Mouse (Mus musculus) spleen, postnatal 4 days (tissue): ENCODE data around the gene Ppp2r5c.
A peak's percentile ranks its signal among the peaks of the same experiment; 100 is the strongest.

ENCODE experiments used
- DNase-seq, 2 experiments: peaks; one replicate each; pipeline ENCODE4 v3.0.0; 2022; ENCODE audit warnings: low spot score in 2 of 2

The Ppp2r5c gene

DNA sequence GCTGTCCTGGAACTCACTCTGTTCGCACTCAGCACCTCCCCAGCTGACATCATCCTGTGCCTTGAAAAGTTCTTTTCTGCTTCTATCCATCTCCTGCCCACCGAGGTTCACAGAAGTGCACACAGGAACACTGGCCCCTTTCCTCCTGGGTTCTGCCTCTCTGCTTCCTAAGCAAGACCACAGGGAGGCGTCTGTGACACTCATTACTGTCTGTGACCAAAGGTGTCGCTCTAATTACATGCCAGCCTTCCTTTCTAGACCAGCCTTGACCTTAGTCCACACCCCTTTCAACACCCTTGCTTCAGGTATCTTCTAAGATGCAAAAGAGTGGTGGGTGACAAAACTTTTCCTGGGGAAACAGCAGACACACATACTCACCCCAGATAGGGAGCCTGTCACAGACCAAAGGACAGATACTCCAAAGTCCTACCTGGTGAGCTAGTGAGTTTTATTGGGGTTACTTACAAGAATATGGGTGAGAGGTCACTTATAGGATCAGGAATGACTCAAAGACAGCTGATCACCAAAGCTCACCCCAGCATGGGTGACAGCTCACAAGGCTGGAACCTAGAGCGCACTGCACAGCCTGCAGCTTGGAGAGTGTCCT is 8.4 kb upstream of the Ppp2r5c start:
- peak in 1 of 2 experiments; percentile 60 for DNase-seq

DNA sequence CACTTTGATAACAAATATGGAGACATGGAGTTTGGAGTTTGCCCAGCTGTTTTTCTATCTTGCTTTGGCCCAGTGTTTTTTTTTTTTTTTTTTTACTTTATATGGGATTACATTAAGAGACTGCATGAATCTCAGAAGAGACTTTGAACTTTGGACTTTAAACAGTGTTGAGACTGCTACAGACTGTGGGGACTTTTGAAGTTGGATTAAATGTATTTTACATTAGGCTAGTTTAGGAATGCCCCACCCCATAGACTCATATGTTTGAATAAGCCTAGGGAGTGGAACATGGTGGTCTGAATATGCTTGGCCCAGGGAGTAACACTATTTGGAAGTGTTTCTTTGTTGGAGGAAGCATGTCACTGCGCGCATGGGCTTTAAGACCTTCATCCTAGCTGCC is 4.7 kb upstream of the Ppp2r5c start:
- no peak for DNase-seq

DNA sequence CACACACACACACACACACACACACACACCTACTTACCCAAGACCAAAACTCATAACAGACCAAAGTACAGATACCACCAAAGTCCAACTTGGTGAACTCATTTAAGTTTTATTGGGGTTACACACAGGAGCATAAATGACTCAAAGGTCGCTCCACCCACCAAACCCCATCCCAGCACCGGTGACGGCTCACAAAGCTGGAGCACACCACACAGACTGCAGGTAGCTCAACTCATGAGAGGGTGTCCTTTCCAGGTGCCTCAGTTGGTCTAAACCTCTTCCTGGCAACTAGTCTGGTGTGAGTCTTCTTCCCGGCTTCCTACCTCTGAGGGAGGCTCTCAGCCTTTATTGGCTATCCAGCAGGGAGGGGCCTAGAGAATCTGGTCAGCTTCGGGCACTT is 2.4 kb upstream of the Ppp2r5c start:
- DNase-seq = no peak

DNA sequence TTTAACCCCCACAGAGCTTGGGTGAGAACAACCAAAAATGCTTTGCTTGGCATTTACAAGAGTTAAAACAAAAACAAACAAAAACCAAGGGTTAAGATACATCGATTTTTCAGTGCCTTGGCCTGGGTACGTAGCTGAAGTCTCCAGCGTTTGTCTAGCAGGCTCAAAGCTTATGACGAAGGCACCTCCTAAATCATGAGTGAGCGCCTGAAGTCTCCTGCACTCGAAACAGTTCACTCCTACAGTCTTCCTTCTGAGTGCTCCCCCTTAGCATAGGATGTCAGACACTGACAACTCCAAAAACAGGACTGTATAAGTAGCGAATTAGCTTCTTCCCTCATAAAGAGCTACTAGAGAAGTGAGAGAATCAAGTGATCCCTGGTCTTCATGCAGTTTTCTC is 1.1 kb upstream of the Ppp2r5c start:
- DNase-seq = no peak

DNA sequence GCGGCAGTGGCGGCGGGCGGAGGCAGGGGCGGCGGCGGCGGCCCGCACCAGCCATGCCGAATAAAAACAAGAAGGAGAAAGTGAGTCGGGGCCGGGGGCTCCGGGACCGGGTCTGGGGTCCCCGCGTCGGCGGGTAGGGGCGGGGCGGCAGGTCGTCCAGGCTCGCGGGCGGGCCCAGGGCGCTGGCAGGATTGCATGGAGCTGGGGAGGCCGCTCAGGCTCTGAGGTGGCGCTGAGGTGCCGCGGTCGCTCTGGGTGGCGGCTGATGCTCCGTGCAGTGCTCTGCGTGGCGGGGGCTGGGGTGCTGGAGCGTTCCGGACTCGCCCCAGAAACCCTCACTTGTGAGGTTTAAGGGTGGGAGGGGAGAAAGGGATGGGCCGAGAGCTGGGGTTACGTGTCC is 386 bp downstream of the Ppp2r5c start:
- DNase-seq = peak; percentile 56 to 83

DNA sequence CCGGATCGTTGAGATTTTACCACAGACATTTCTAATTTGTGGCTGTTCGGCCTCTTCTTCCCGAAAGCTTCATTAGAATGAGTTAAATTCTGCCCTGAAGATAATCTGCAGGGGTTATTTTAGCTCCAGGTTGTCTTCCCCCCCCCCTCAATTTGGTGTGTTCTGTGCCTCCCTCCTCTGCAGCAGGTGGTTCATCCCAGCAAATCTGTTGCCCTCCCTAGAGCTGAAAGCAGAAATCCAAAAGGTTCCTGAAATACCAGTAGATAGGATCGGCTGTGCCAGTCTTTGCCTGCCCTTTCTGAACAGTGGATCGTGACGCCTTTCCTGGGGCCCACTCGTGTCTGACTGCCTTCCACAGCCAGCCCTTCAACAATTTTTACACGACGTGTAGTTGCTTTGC is 1.8 kb downstream of the Ppp2r5c start:
- no peak for DNase-seq

DNA sequence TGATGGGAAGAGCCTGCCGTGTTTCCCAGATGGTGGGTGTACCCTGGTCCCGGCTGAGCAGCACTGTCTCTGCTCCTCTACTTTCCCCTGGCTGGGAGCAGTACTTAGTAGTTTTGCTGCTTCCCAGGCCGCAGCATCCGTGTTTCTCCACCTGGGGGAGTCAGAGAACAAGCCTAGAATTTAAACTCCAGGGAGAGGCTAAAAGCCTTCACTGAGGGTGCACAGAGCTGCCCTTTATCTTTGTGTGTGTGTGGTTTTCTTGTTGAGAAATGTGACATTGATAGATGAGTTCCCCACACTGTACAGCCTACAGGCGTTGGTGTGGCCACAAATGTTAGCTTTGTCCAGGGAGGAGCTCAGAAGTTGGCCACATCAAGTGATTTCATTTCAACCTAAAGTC is 7.3 kb downstream of the Ppp2r5c start:
- peak; percentile 66 to 77 for DNase-seq

DNA sequence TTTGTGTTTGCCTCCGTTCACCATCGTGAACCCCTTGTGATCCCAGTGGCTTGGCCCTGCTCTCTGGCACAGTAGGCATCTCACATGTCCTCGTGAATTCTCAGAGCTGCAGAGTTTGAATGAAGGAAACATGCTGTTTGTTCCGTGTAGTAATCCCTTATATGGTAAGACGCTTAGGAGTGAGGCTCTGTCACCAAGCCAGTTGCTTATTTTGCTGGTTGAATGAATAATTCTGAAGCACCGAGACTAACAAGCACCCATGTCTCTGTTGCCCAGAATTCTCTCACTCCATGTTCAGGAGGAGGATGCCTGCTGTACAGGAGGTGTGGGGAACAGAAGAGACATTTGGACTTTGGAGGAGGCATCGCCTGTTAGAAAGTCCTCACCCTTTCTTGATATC is 9.1 kb downstream of the Ppp2r5c start:
- DNase-seq = no peak

DNA sequence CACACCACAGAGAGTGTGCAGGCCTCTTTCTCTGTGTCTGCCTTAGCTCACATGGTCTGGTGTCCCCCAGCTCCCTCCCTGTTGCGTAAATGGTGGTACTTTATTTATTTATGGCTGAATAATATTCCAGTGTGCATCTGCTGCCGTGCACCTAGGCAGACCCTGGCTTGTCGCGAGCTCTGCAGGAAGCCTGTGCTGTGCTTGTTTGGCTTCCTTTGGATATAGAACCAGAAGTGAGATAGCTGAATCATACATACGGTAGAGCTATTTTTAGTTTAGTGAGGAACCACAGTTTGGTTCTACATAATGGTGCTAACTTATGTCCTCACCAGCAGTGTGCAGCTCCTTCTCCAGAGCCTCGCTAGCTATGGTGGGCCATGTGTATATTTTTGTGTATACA is 11.7 kb downstream of the Ppp2r5c start:
- no peak for DNase-seq

DNA sequence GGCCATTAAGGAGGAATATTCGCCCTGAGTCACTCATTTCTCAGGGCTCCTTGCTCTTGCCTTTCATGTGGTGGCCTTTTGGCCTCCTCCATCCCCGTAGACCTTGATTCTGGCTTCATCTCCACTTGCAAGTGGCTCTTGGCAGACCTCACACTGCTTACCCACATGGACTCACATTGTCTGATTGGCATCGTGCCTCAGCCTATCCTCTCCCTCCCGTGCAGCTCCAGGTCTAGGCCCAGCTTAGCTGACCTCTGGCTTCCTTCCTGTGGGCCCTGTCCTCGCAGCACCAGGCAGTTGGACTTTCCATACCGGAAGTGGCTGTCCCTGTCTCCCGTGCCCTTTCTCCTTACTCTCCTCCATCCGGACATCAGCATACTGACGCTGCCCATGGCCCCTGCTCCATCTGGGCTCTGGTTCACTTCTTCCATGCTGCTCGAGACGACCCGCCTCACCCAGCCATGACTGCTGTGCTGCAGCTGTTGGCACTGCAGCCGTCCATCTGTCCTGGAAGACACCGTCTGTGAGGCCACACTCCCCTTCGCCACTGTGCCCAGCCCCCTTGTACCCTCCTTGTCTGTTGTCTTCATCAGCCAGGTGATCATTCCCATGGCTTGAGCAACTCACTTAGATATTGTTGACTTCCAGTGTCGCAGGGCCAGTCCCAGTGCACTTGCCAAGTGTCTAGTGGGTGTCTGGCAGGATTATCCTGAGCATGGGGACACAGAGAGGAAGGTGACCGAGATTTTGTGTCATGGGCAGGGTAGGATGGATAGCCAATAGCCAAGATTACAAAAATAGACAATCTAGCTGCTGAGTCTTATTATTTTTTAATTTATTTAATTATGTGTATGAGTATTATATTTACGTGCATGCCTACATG is 13.7 kb downstream of the Ppp2r5c start:
- no peak for DNase-seq

DNA sequence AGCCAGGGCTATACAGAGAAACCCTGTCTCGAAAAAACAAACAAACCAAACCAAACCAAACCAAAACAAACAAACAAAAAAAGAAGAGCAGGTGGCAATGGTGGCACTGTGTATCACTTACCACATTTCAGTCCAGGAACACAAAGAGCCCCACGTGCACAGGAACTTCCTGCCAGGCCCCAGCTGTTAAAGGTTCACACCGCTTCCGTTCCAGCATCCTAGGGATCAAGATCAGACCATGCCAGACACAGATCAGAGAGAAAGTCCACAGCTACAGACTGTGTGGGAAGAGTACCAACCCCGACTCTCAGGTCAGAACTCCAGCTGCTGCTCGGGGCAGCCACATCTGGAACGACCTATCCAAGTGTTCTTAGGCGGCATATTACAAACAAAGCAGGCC is 16.8 kb downstream of the Ppp2r5c start:
- no peak for DNase-seq

DNA sequence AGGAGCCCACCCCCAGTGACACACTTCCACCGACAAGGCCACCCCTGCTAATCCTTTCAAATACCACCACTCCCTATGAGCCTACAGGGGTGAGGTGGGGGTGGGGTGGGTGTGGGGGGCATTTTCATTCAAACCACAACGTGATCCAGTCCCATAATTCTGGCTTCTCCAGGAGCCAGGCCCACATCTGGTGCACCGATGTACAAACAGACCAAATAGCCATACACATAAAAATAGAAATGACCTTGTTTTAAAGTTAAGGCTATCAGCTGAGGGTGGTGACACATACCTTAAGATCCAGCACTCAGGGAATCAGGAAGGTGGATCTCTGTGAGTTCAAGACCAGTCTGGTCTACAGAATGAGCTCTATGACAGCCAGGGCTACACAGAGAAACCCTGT is 24.5 kb downstream of the Ppp2r5c start:
- DNase-seq = no peak

DNA sequence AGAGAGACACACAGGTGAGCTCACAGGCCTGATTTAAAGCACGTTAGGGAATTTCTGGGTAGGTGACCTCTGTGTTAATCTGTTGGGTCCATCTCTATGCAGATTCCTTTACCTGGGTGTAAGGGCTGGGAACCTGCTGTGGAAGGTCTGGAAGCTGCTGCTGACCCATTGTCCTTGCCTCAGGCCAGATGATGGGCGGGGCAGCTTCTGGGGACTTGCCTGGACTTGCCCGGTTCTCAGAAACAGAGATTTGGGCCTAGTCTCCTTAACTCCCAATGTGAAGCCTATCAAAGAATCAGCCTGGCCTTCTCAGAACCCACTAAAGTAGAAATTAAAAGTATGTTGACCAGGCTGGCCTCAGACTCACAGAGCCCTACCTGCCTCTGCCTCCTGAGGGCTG is 25.3 kb downstream of the Ppp2r5c start:
- DNase-seq = no peak

DNA sequence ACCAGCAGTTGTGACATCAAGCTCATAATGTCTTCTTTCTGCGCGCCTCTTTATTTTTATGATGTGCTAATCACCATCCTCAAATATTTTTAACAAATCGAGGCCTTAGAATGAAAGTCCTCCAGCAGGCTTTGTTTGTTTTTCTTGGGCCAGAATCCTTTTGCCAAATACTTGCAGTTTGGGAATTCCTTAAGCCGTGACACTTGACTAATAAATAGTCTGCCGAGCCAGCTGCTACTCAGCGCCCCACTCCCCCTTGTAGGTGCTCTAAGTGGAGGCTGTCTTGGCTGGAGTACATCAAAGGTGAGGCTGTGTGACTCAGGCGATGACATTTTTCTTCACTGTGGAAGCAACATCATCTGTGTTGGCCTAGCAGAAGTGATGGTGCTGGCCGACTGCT is 27.6 kb downstream of the Ppp2r5c start:
- DNase-seq = no peak

DNA sequence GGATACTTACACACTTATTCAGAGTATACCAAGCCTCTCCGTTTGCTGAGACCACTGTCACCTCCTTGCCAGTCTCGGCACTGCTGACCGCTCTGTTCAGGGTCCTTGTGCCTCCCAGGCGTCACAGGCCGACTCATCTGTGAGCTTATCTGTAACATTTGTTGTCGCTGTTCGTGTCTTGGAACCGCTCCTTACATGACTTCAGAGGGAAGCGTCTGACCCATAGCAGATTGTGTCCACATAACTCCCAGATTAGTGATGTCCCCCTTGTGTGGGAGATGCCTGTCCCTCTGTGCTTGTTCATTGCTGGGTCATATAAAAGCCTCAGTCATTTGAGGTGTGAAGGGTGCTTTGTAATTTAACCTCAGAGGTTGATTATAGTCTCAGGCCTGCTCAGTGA is 29.6 kb downstream of the Ppp2r5c start:
- DNase-seq = no peak

DNA sequence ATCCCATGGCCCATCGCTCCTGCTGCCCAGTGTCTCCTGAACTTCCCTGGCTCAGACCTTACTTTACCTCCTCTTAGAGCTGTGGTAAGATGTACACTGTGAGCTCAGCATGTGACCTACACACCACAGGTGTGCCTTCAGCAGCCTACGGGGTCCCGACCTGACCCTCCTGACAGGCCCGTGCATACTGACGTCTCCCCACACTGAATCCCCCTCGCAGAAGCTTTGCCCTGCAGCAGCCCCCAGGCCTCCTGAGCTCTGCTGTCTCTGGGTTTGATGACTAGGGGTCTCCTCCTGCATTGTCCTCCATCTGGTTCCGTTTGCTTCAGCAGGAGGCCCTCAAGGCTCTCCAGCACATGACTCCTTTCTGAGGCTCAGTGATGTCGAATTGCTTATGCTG is 31.0 kb downstream of the Ppp2r5c start:
- no peak for DNase-seq

DNA sequence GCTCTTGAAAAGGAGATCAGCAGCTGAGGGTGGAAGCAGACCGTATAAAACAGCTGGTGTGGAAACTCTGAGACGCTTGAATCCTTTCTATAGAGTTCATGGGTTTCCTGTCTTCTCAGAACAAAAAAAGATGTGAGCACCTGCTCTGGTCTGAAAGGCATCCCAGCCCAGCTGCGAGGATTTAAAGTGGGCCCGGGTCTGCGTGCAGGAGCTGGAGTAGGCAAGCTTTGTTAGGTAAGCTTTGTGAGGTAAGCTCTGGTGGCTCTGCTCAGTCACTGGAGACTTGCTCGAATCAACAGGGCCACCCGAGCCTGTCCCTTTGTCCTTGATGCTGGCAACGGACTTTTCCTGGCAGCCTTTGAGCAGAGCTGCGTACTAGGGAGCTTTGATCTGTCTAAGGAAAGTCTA is 31.7 kb downstream of the Ppp2r5c start:
- no peak for DNase-seq

DNA sequence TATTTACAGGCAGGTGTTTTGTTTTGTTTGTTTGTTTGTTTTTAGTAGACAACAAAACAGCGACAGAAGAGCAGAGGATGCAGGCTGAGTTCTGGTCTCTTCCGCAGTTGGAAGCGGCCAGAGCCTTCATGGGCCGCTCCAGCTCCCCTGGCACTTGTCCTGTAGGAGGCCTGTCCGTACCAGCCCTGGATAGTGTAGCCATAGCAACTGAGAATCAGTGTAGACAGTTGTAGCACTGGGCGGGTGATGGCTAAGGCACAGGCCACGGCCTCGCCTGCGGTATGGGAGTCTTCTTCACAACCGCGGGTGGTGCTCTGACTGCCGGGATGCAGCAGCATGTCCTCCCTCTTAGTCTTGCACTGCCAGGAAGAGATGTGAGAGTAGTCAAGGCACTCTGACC is 32.3 kb downstream of the Ppp2r5c start:
- no peak for DNase-seq

DNA sequence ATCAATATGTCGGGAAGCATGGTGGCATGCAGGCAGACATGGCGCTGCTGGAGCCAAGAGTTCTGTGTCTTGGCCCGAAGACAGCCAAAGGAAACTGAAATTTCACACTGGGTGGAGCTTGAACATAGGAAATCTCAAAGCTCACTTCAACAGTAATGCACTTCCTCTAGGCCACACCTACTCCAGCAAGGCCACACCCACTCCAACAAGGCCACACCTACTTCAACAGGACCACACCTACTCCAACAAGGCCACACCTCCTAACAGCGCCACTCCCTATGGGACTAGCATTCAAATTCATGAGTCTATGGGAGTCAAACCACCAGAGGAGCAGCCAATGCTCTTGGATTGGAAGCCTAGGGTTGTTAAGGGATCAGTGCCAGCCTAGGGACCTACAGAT is 33.8 kb downstream of the Ppp2r5c start:
- DNase-seq = peak in 1 of 2 experiments; percentile 54

DNA sequence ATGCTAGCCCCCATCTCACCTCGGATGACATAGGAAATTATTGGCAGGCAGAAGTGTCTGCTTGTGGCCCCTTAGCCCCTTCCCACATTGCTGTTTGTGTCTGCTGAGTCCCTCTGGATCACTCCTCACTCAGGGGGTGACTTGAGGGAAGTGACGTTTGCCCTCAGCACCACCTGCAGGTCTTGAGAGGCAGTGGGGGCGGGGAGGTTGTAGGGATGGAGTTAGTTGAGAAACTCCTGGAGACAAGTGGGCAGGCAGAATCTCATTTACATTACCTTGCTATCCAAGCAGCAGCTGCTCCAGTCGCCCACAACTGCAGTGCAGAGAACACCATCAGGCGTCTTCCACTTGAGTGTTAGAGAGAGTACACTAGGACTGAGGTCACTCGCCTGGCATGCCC is 36.8 kb downstream of the Ppp2r5c start:
- DNase-seq = no peak

DNA sequence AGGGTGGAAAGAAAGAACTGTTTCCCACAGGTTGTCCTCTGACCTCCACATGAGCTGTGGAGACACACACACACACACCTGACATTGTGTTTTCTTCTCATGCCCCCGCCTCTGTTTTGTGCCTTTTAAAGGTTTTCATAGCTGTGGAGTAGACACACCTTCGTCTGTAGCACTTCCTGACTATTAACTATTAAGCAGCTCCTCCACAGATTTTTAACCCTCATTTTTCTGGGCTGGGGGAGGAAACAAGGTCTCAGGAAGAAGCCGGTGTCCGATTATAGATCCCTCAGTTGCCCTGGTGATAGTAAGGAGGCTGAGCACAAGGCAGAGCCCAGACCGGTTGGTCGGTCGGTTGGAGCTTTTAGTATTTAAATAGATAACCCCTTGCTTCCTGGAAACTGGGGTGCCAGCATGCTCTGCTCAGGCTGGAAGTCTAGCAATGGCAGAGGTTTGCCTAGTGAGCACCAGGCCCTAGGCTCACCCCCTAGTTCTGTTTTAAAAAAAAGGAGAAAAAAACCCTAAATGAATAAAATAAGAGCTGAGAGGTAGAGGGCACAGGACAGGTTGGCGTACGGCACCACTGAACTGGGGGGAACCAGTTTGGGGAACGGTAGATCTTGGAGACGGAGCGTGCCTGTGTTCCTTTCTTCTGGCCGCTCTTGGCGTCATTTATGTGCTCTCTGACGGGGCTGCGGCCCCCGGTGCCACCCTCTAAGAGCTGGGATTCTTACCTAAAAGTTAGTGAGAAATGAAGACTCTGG is 38.1 kb downstream of the Ppp2r5c start:
- no peak for DNase-seq

DNA sequence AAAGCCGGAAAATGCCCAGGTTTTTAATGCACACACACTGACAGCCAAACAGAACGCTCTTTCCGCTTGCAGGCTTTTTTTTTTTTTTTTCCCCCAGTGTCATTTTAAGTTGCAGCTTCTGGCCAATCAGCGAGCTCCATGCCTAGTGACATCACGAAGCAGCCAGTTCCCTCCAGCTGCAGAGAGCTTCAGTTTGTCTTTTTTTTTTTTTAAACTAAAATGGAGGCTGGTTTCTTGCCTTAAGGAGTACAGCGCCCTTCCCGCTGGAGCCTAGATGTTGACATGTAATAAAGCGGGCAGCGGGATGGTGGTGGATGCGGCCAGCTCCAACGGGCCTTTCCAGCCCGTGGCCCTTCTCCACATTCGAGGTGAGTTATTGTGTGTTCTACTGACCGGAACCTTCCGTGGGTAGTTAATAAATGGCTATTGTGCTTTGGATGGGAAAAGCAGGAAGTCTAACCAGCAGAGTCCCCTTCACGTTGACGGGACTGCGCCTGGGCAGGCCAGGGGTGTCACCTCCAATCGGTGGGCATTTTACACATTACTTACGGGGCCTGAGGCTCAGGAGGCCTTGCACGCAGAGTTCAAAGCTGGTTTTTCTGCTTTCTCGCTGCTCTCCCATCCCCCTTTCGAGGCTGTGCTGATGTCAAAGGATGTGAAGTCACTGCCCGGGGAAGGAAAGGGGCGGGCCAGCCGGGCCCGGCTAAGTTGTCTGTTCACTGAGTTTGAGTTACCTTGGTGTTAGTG is 38.8 kb downstream of the Ppp2r5c start:
- peak; percentile 80 to 87 for DNase-seq
